Mouse (Mus musculus): ENCODE measurements around the gene Disp3. TPM values are rescaled to one million over a fixed set of nuclear protein-coding genes. Genes with fewer than 3 reads are reported as not detected.

The Disp3 gene
- not detected in 2 replicates for polyA plus RNA-seq (2015; fragmentation: Nextera tagmentation; extraction: Ambion mirVana)

DNA sequence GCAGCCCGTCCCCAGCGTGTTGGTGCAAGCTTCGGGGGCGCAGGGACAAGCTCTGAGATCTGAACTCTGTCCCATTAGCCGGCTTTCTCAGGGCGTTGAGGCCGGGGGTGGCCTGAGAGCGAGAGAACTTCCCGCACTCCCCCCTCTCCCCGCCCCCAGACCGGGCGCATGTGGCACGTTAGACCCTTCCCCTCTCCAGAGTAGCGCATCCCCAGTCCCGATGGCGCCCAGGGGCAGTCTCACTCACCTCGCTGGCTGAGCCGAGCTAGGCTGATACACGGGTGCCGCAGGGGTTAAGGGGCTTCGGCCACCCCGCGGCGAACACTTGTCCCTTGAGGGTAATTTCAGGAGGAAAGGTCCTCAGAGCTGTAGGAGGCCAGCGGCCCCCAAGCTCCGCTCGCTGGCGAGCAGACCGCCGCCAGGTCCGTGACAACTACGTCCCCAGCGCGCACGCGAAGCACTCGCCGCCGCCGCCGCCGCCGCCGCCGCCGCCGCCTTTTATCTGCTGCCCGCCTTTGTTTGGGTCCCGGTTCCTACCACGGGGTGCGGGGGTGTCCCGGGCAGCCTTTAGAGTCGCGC, at the start of gene Disp3:
Disp3 (minus strand) TSS at position 490 of the 579 bp plus-strand sequence.
- DNase-seq (ENCODE audit: low spot score): no peak

DNA sequence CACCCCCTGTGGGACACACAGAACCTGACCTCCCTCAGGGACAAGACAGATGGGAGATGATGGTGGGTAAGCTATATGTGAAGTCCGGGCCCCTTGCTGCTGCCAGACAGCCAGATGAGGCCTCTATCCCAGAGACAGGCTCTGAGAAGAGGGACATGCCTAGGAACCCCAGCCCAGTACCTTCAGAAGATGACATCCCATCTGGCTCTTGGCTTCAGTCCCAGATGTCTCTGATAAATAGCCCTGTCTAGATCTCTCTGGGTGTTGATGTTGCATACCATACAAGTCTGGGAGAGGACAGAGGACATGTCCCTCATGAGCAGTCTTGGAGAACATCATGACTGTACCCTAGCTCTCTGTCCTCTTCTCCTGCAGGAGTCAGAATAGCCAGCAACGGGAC, 42.5 kb upstream of the Disp3 start:
- no peak for DNase-seq (ENCODE audit: low spot score)

DNA sequence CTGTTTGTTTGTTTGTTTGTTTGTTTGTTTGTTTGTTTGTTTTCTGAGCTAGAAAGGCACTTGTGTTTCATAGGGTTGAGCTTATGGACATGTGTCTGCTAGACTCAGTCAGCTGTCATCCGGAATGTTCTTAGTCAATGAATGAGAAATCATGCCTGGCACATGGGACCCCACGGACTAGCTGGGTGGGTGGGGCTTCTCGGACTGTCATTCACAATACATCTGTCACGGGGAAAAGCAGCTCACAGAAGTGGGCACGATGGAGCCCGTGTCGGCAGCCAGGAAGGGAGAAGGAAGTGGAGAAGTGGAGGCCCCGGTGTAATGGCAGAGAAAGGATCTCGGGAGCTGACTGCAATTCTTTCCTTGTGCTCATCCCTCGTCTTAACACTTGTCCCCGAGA, 41.7 kb upstream of the Disp3 start:
- DNase-seq (ENCODE audit: low spot score): no peak

DNA sequence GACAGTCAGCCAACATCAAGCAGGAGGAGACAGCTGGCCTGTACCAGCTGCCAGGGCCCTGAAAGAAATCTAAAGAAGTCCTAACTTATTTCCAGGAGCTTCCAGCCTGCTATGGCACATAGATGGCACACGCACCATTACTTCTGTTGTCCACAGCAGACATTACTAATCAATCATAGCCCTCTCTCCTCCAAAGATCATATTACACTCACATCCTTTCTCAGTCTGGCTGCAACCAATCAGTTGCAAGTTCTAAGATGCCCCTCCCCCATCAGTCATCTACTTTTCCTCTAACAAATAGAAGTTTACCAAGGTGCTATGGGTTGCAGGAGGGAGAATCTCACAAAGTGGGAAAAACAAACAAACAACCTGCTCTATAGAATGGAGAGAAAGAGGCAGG, 40.5 kb upstream of the Disp3 start:
- no peak for DNase-seq (ENCODE audit: low spot score)

DNA sequence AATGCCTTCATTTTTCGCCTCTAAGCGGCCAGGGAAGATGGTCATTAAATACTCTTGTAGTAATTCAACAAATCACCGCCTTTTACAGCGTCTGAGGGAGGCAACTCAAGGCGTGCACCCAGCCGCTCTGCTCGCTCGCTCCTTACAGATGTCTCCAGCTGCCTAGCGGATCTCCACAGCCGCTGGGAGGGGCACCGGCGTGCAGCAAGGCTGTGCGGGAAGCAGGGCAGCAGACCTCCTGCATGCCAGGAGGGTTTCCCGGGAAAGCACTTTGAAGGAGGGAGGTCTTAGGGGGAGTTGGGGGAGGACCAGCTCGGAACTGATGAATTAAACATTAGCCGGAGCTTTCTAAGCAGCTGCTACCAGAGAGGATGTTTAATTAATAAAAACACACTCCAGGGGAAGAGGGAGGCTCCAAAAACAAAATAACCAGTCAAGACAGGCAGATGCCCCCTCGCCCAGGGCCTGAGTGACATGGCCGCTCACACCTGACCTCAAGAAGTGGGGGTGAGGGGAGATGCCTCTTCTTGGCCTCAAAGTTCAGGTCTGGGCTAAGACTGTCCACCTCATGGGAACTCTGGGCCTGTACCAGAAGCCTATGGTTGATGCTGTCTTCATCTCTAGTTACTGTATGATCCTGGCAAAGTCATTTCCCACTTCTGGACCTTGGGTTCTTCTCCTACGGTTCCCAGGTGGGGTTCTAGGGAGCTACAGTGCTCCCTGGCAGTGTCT, 39.7 kb upstream of the Disp3 start:
- no peak for DNase-seq (ENCODE audit: low spot score)

DNA sequence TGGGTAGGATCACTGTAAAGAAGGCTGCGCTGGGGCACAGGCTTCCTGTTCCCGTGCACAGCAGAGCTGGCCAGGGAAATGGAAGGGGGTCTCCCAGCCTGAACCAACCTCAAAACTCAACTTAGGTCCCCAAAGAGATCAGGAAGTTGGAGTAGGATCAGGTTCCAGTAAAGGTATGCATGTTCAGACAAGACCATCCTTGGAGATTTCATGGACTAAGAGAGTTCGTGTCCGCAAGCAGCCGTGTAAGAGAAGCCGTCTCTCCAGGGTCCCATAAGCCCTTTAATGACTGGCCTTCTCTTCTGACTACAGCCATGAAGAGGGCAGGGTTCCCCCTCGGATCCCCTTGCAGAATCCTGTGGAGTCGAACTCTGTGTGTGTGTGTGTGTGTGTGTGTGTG, 39.0 kb upstream of the Disp3 start:
- no peak for DNase-seq (ENCODE audit: low spot score)

DNA sequence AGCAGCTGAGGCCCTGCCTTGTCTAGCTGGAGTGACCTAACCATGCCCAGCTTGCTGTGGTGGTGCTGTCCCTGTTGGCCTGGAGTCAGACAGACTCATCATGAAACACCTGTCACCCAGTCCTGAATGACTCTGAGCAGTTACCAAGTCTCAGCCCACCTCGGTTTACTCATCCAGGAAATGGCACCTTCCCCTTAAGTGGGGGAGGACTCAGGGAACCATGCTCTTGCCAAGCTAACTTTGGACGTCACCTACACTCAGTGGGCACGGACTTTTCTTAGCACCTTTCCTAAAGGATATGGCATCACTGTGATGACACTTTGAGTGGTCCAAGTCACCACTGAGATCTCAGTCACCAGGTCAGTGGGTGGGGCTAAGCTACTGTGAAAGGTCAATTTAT, 38.2 kb upstream of the Disp3 start:
- no peak for DNase-seq (ENCODE audit: low spot score)

DNA sequence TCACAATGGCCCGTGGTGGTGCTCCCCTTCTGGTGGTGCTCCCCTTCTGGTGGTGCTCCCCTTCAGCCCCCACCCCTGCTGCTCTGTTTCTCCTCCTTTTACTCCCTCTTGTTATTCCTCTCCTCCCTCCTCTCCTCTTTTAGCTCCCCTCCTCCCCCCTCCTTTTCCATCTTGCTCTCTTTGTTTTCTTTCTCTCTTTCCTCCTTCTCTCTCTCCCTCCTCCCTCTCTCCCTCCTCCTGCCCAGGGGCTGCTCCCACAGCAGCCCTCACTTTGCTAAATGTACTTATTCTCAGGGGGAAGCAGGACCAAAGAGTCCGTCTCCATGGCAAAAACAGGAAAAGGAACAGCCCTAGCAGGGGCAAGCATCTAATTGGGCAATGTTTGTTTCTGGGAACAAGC, 37.3 kb upstream of the Disp3 start:
- DNase-seq (ENCODE audit: low spot score): no peak

DNA sequence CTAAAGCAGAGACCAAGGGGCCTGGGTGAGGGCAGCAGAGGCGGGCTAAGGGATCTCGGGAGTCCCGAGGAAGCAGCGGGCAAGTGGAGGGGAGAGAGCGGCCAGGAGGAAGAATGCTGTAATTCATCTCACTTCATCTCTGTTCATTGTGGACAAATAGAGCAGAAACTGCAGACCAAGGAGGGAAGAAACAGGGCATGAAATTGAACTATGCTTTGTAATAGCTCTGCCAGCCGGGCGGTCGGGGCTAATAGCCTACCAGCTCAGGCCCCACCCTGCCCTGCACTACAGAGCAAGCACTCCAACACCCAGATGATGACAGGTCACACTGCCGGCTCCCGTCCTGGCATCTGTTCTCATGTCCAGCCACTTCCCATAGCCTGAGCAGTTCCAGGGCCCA, 34.4 kb upstream of the Disp3 start:
- DNase-seq (ENCODE audit: low spot score): no peak

DNA sequence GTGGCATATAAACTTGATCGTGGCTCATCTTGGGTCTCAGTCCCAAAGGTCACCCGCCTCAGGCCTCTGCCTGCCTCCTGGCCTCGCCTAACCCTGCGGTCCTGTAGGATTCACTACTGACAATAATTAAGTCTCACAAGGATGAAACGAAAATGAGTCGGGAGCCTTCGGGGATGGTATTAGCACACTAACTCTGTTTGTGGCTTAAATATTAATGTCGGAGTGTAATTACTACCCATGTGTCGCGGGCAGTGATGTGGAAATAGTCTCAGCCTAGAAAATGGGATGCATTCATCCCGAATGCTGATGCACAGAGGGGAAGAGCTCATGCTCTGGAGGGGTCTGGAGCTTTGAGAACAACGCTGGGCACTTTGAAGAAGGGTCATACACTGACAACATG, 31.6 kb upstream of the Disp3 start:
- DNase-seq (ENCODE audit: low spot score): no peak

DNA sequence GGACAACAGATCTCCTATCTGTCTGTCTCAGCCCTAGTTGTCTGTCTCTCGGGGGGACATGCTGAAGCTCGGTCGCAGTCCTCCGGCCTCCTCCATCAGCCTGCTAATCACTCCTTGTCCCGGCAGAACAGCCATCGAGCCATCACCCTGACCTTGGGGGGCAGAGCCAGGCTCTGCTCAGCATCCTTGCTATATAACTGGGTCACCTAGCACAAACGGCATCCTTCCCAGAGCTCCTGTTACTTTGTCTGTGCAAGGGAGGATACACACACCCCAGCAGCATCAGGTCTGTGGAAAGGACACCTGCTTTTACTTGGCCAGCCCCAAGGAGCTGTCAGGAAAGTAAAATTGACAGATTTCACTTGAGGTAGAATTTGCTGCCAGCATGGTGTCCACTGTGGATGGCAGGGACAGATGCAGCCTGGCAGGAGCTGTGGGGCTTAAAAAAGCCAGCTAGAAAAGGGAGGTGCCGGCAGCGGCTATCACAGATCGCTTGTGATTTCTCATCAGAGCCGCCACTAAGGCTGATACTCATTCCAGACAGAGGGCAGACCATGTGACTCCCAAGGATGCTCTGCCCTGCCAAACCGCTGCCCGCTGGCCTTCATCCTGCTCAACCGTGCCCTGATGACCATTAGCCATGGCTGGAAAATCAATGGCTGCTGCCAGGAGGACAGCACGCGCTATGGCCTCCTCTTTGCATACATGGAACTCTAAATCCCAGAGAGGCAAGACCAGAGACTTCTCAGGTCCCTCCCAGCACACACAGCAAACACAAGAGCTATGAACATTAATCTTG, 27.8 kb upstream of the Disp3 start:
- no peak for DNase-seq (ENCODE audit: low spot score)

DNA sequence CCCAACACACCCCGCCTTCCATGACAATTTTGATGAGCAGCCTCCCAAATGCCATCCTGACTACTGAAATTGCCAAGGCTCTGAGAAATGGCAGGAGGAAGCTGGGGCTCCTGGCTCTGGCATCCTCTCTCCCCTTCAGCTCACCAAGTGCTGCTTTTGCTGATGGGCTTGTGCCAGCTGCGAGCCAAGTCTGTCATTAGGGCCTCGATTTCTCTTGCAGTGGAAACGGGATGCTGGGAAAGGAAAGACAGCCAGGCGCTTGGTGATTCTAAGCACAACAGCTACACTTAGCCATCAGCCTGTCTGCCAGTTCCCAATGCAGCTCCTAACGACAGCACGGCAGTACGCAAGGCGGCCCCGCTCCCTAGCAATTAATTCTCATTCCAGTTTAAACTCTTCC, 26.6 kb upstream of the Disp3 start:
- DNase-seq (ENCODE audit: low spot score): no peak

DNA sequence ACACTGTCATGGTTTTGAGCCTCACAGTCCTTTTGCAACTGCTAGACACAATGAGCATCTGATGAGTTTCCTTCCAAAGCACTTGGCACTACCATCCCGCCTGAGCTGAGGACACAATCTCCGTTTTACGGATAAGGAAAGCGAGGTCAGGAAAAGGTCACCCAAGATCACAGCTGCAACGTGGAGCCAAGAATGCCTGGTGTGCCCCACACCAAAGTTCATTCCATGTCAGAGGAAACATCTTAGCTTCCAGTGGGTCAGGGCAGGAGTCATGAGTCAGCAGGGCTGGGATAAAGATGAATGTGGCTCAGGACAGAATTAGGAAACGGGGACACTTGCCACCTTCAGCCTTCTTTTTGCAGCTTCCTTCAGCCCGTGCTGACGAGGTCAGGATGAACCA, 25.8 kb upstream of the Disp3 start:
- DNase-seq (ENCODE audit: low spot score): no peak

DNA sequence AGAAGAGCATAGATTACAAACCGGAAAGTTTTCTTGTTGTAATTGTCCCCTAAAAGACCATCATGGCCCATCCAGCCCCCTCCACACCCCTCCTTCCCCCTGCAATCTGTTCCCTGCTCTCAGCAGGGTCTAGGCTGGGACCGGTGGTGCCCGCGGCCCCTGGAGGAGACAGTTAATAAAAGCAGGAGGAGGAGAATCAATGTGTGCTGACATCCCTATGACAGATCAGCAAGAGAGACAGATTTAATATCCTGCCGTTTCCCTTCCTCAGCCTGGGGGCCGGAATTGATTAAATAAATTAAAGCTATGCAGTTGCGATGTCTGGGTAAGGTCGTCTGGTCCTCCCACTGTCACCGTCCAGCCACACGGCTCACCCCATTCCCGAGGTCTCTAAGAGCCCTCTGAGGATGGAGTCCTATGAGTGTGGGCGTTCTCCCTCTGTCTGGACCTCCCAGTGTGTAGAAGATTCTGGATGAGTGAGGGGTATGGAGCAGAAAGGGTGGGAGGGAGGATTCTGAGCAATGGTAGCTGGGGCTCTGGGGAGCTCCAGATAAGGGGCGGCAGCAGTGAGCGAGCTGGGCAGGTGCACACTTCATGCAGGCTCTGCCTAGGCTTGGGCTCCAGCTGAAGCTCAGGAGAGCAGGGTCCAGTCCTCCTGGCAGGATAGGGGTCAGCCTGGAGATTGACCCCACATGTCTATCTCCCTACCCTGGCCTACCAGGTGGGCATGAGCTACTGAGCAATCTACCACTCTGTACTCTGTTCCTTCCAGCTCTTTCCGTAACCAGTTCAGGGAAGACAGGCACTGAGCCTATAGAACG, 24.7 kb upstream of the Disp3 start:
- no peak for DNase-seq (ENCODE audit: low spot score)

DNA sequence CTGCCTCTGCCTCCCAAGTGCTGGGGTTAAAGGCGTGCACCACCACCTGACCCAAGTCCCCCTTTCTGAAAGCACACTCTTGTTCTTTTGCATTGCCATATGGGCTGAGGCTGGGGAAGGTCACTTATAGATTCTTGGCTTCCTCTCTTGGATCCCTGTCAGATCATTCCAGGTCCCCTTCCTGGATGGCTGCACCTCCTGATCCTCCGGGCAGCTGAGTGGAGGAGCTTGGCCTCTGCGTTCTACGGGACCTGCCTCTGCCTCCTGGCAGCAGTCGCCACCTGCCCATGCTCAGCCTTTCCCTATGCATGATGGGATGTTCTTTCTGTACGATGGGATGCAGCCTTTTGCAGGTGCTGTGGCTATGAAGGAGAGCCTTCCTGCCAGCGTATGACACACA, 23.1 kb upstream of the Disp3 start:
- DNase-seq (ENCODE audit: low spot score): no peak

DNA sequence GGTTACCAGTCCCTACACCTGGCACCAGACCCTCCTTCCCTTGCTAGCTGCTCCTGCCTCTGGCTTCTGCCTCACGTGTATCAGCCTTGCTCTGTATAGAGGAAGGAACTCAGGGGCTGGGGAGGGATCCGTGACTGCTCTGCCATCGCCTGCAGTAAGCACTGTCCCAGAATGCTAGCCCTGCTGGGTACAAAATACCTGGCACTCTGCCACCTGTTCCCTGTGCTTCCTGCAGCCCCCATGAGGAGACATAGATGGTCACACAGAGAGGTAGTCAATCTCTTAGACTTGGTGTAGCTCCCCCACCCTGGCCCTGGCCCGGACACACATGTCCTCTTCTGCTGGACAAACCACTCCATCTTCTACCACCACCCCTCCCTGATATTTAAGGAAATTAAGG, 22.4 kb upstream of the Disp3 start:
- no peak for DNase-seq (ENCODE audit: low spot score)

DNA sequence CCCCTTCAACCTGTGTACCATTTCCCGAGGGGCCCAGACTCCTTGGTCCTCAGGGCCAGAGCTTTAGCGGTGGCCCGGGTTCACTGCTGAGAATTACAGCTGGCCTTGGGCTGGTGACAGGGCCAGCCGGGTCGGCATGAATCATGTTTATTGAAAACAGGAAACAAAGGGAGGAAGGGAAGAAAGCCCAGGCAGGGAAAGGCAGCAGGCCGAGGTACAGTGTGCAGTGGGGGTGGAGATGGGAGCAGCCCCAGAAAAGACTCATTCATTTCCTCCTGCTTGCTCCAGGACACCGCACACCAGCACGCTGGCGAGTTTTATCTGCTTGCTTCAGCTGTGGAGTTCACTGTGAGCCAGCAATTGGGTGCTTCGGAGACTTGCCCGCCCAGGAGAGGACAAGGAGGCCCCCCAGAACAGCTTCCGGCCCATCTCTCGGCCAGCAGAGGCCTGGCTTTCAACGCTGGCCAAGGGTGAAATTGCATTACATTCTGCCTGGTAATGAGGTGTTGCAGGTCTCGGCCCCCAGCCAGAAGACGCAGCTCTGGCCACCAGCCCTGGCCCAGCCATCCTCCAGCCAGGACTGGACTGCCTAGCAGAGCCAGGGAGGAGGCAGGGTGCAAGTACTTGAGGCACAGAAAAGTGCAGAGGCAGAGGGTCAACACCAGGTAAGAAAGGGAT, 18.8 kb upstream of the Disp3 start:
- DNase-seq (ENCODE audit: low spot score): no peak

DNA sequence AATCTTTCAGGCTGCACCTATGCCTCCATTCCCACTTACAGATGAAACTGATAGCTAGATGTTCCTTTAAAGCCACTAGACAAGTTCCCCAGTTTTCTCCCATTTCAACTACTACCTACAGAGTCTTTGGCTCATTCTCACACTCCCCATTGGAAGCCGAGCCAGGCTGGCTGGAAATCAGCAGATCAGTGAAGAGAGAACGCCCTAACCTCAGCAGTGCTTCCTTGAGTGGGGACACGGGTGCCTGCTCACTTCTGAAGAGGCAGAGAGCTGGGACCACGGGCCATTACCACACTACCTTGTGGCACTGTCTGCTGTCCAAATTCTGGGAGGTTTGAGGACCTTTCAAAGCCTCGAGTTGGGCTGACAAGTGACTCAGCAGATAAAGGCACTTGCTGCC, 11.0 kb upstream of the Disp3 start:
- no peak for DNase-seq (ENCODE audit: low spot score)

DNA sequence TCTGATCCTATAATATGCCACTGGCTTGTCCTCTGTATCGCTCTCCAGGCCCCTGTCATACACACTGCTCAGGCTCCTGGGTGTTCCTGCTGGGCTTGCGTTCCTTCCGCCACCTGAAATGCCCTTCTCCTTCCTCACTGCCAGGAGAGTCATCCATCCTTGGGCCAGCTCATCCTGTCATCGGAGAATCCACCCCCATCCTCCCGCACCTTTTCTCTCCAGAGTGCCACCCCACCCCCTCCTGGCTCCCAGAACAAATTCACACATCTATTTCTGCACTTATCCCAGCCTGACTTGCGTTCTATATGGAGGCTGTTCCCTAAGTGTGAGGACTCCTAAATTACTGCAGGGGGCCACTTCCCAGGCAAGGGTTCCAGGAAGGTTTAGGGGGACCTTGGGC, 9.9 kb upstream of the Disp3 start:
- DNase-seq (ENCODE audit: low spot score): no peak

DNA sequence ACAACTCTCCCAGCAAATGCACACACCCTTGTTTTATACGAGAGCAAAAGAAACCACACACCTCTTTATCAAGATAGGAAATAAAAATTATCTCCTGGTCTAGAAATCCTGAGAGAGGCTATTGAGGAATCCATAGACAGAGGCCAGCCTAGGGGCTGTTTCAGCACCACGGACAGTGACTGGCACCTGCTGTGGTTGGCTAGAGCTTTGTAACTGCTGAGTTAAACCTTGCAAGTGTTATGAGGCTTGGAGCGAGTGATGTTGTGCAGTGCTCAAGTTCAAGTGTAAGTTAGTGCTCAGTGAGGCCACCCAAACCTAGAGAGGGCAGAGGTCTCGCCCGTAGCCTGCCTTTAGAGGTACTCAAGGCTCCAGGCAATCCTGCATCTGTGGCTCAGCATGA, 5.6 kb upstream of the Disp3 start:
- DNase-seq (ENCODE audit: low spot score): peak; percentile 39

DNA sequence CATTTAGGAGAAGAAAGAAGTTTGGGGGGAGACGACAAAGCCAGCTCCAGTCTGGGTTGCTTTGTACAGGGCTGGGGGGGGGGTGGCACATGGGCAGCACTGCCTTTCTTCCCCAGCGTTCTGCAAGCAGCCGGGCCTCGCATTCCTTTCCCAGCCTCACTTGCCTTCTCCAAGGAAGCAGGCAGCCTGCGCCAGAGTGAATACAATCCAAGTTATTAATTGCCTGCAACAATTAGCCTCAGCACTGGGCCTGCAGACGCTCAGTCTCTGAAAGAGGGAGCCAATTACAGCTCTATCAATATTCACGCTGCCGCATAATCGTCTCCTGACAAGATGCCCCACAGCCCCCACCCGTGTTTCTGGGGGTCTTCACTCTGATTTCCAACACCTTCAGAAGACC, 4.1 kb upstream of the Disp3 start:
- DNase-seq (ENCODE audit: low spot score): no peak
